Mouse (Mus musculus): ENCODE measurements around the gene Taf9.

- TF ChIP-seq CTCF (IDR thresholded peaks at IDR 0.05; ENCODE audit: low read depth) (no peak), EP300 (IDR thresholded peaks at IDR 0.05; ENCODE audit: low read depth) (no peak)
Observed at GRCm38 (mm10) chr13:100669291-100670022, 18.1 kb downstream of the Taf9 start, which contains the start of gene Ccdc125.

Data from liver, postnatal 0 days (tissue).